Mouse (Mus musculus) liver, postnatal 0 days (tissue): ENCODE measurements around the gene Rasd2.

ENCODE experiments used
- CTCF ChIP-seq: sonication (generic); IDR thresholded peaks from 2 replicates; pipeline ENCODE4 v1.5.1; 2016; ENCODE audit warnings: antibody characterized with exemption, low read depth
- EP300 ChIP-seq: IDR thresholded peaks from 2 replicates; pipeline ENCODE4 v1.6.1; 2016; ENCODE audit warnings: antibody characterized with exemption, low read depth, mild to moderate bottlenecking

- TF ChIP-seq CTCF (no peak), EP300 (no peak)
Measured at GRCm38 (mm10) chr8:75213307-75213651, 465 bp upstream of the Rasd2 start.
